Mouse (Mus musculus) layer of hippocampus, adult 2 months (tissue): ENCODE measurements around the gene Serhl. TPM values are rescaled to one million over a fixed set of nuclear protein-coding genes. Genes with fewer than 3 reads are reported as not detected.
"Not testable (repeated sequence)": the region's sequence is repeated elsewhere in the genome, so short reads cannot be mapped to it uniquely, and the experiment has no call there.

Experiments used
- DNase-seq, 2 experiments: peaks; one replicate each; pipeline ENCODE4 v3.0.0; 2022; ENCODE audit warnings: low spot score in 2 of 2
- H3K27ac ChIP-seq: fragments of 200-600 bp; 2 replicates; pipeline ENCODE4 v1.8.1; 2022
- H3K4me3 ChIP-seq: fragments of 200-600 bp; 2 replicates; pipeline ENCODE4 v1.8.1; 2022; ENCODE audit warnings: mild to moderate bottlenecking
- CTCF ChIP-seq: fragments of 200-600 bp; conservative IDR thresholded peaks from 2 replicates; pipeline ENCODE4 v1.8.1; 2022; ENCODE audit warnings: antibody characterized with exemption, mild to moderate bottlenecking, moderate library complexity
- total RNA-seq, 2 experiments: library from RNA; stranded (reverse); gene quantifications; 2 replicates each; pipeline ENCODE4 v1.2.3; 2021

Gene Serhl
- total RNA-seq, 2 experiments from 2014 or later = 7.1 to 11.8 TPM

GRCm38 (mm10) chr15:83118360-83118759 lies 29.1 kb downstream of the Serhl start:
- Histone ChIP-seq H3K4me3 (no peak overlapping the region), H3K27ac (peak overlapping the region; percentile 57)
- DNase-seq = peak; percentile 63 to 67
- TF ChIP-seq CTCF = peak; percentile 67

GRCm38 (mm10) chr15:83121709-83122565 lies 32.6 kb downstream of the Serhl start:
- peak; percentile 65 to 67 for DNase-seq
- TF ChIP-seq CTCF = peak; percentile 40

GRCm38 (mm10) chr15:83122566-83123145 lies 33.4 kb downstream of the Serhl start, which contains the start of gene Rrp7a:
Gene Rrp7a (minus strand): TSS chr15:83122801.
- 0 out of 2 replicates have a peak, but pooled peaks have one; percentile 1 for TF ChIP-seq CTCF
- H3K27ac ChIP-seq = peak within 1 kb of the TSS; percentile 95
- H3K4me3 ChIP-seq = peak within 1 kb of the TSS; percentile 99
- peak; percentile 93 to 97 for DNase-seq

More at GRCm38 (mm10) chr15:83121709-83122565, 32.6 kb downstream of the Serhl start:
- Histone ChIP-seq H3K27ac (peak overlapping the region; percentile 95), H3K4me3 (peak overlapping the region; percentile 99)

GRCm38 (mm10) chr15:83124625-83125024 lies 35.3 kb downstream of the Serhl start:
- no peak for DNase-seq
- TF ChIP-seq CTCF = no peak
- Histone ChIP-seq H3K4me3 (no peak overlapping the region), H3K27ac (no peak overlapping the region)

- DNase-seq = no peak
- TF ChIP-seq CTCF = no peak
- Histone ChIP-seq H3K27ac (no peak overlapping the region), H3K4me3 (no peak overlapping the region)
Measured at GRCm38 (mm10) chr15:83126582-83126981, 37.3 kb downstream of the Serhl start.

GRCm38 (mm10) chr15:83127037-83127436 lies 37.7 kb downstream of the Serhl start:
- H3K27ac ChIP-seq, H3K4me3 ChIP-seq, DNase-seq: not testable (repeated sequence)

GRCm38 (mm10) chr15:83129530-83130231 lies 40.4 kb downstream of the Serhl start:
- no peak for TF ChIP-seq CTCF
- H3K4me3 ChIP-seq = no peak overlapping the region
- DNase-seq = no peak
- H3K27ac ChIP-seq = no peak overlapping the region

- no peak for DNase-seq
- no peak for TF ChIP-seq CTCF
- Histone ChIP-seq H3K27ac (no peak overlapping the region), H3K4me3 (no peak overlapping the region)
Measured at GRCm38 (mm10) chr15:83134671-83135070, 45.4 kb downstream of the Serhl start.

GRCm38 (mm10) chr15:83135654-83136053 lies 46.3 kb downstream of the Serhl start:
- Histone ChIP-seq H3K27ac (no peak overlapping the region), H3K4me3 (no peak overlapping the region)
- no peak for TF ChIP-seq CTCF
- no peak for DNase-seq

- Histone ChIP-seq H3K27ac (peak overlapping the region; percentile 78), H3K4me3 (no peak overlapping the region; the same call in 1 of the 2 replicates)
- DNase-seq = peak in 1 of 2 experiments; percentile 56
- no peak for TF ChIP-seq CTCF
Measured at GRCm38 (mm10) chr15:83142861-83143260, 53.6 kb downstream of the Serhl start.

GRCm38 (mm10) chr15:83145541-83145940 lies 56.2 kb downstream of the Serhl start:
- no peak overlapping the region for H3K4me3 ChIP-seq
- no peak overlapping the region for H3K27ac ChIP-seq
- DNase-seq = no peak
- TF ChIP-seq CTCF = no peak

- Histone ChIP-seq H3K27ac (peak overlapping the region; percentile 100), H3K4me3 (peak overlapping the region; percentile 97)
- no peak for DNase-seq
- TF ChIP-seq CTCF = no peak
Measured at GRCm38 (mm10) chr15:83148395-83148794, 59.1 kb downstream of the Serhl start.

- peak overlapping the region; percentile 97 for H3K4me3 ChIP-seq
- no peak for DNase-seq
- TF ChIP-seq CTCF = 0 out of 2 replicates have a peak, but pooled peaks have one; percentile 21
- H3K27ac ChIP-seq = peak overlapping the region; percentile 100
Measured at GRCm38 (mm10) chr15:83148801-83149195, 59.5 kb downstream of the Serhl start.
